Mouse (Mus musculus) kidney, embryonic 16.5 days (tissue): ENCODE results near the gene Myl12a. TPM values are rescaled to one million over a fixed set of nuclear protein-coding genes. Genes with fewer than 3 reads are reported as not detected.

Experiments
- ATAC-seq: fragments of 200-750 bp; cut with Nextera tagmentation; 2 replicates; pipeline ENCODE4 v1.8.0; 2017; ENCODE audit warnings: moderate TSS enrichment; ENCODE audit not compliant: low FRiP score, low TSS enrichment
- H3K27ac ChIP-seq: fragments of 300-500 bp; sonication (generic); 2 replicates; pipeline ENCODE4 v1.5.1; 2014; ENCODE audit warnings: low read length
- H3K27me3 ChIP-seq: fragments of 300-500 bp; sonication (generic); 2 replicates; pipeline ENCODE4 v1.6.1; 2014; ENCODE audit warnings: low read length, control low read depth, mixed read lengths; ENCODE audit not compliant: insufficient read depth
- H3K36me3 ChIP-seq: fragments of 300-500 bp; sonication (generic); 2 replicates; pipeline ENCODE4 v1.6.1; 2014; ENCODE audit warnings: low read length, control low read depth, mixed read lengths; ENCODE audit not compliant: insufficient read depth
- H3K4me1 ChIP-seq: fragments of 300-500 bp; sonication (generic); 2 replicates; pipeline ENCODE4 v1.6.1; 2014; ENCODE audit warnings: low read length, control low read depth, mixed read lengths; ENCODE audit not compliant: insufficient read depth
- H3K4me2 ChIP-seq: fragments of 300-500 bp; sonication (generic); replicated peaks from 2 replicates; pipeline ENCODE4 v1.6.1; 2014; ENCODE audit warnings: low read depth, low read length
- H3K4me3 ChIP-seq: fragments of 300-500 bp; sonication (generic); 2 replicates; pipeline ENCODE4 v1.5.1; 2014; ENCODE audit warnings: mild to moderate bottlenecking, low read length
- H3K9ac ChIP-seq: fragments of 300-500 bp; sonication (generic); replicated peaks from 2 replicates; pipeline ENCODE4 v1.6.1; 2014; ENCODE audit warnings: low read length
- H3K9me3 ChIP-seq: fragments of 300-500 bp; sonication (generic); 2 replicates; pipeline ENCODE4 v1.6.1; 2016; ENCODE audit warnings: low read length, control low read depth
- WGBS: fragments of 180-500 bp; shearing (Covaris S2); extraction: QIAGEN DNeasy Blood & Tissue Kit; methylation state at CpG from one replicate; pipeline ENCODE4 v1.1.7; 2014; 5-methylcytosine and 5-hydroxymethylcytosine counted together
- polyA plus RNA-seq: library from polyadenylated mRNA; unstranded; fragments of >200 nt; fragmentation: Nextera tagmentation; extraction: Ambion mirVana; gene quantifications from 2 replicates; pipeline ENCODE4 v1.2.1, GENCODE M21; 2015

The Myl12a gene
- polyA plus RNA-seq, 1 experiment from 2014 or later: 696 TPM

GRCm38 (mm10) chr17:71032719-71033118, 30.0 kb upstream of the Myl12a start:
- no peaks in the 10 kb centered on the region for H3K9me3 ChIP-seq
- H3K27me3 ChIP-seq: no peaks in the 10 kb centered on the region
- ATAC-seq: no peak
- 80% methylated on average over 10 of the region's 10 CpGs for WGBS
- no peak overlapping the region for H3K4me3 ChIP-seq
- no peaks in the 10 kb centered on the region for H3K36me3 ChIP-seq
- H3K4me2 ChIP-seq: no peak overlapping the region
- H3K27ac ChIP-seq: no peak overlapping the region
- H3K9ac ChIP-seq: no peak overlapping the region
- H3K4me1 ChIP-seq: no peaks in the 10 kb centered on the region

GRCm38 (mm10) chr17:71027186-71027585, 24.5 kb upstream of the Myl12a start:
- Histone ChIP-seq H3K27me3 (no peaks in the 10 kb centered on the region), H3K36me3 (no peaks in the 10 kb centered on the region), H3K4me3 (no peak overlapping the region), H3K4me1 (no peaks in the 10 kb centered on the region), H3K4me2 (no peak overlapping the region), H3K9ac (no peak overlapping the region), H3K27ac (no peak overlapping the region), H3K9me3 (no peaks in the 10 kb centered on the region)
- 92% methylated on average over 3 of the region's 3 CpGs for WGBS
- no peak for ATAC-seq

GRCm38 (mm10) chr17:71025922-71026321, 23.2 kb upstream of the Myl12a start:
- H3K27me3 ChIP-seq: no peaks in the 10 kb centered on the region
- ATAC-seq: no peak
- no peak overlapping the region for H3K4me2 ChIP-seq
- no peak overlapping the region for H3K4me3 ChIP-seq
- H3K9me3 ChIP-seq: no peaks in the 10 kb centered on the region
- H3K9ac ChIP-seq: no peak overlapping the region
- no peak overlapping the region for H3K27ac ChIP-seq
- 80% methylated on average over 8 of the region's 8 CpGs for WGBS
- no peaks in the 10 kb centered on the region for H3K36me3 ChIP-seq
- no peaks in the 10 kb centered on the region for H3K4me1 ChIP-seq

GRCm38 (mm10) chr17:71024071-71024470, 21.4 kb upstream of the Myl12a start:
- no peak for ATAC-seq
- Histone ChIP-seq H3K9ac (no peak overlapping the region), H3K9me3 (no peaks in the 10 kb centered on the region), H3K27me3 (no peaks in the 10 kb centered on the region), H3K4me3 (no peak overlapping the region), H3K27ac (no peak overlapping the region), H3K4me1 (peaks cover 9% of the 10 kb centered on the region), H3K36me3 (no peaks in the 10 kb centered on the region), H3K4me2 (no peak overlapping the region)
- 94% methylated on average over 10 of the region's 10 CpGs for WGBS

GRCm38 (mm10) chr17:71022841-71023240, 20.2 kb upstream of the Myl12a start:
- H3K4me3 ChIP-seq: no peak overlapping the region
- peaks cover 11% of the 10 kb centered on the region for H3K4me1 ChIP-seq
- no peak overlapping the region for H3K9ac ChIP-seq
- no peaks in the 10 kb centered on the region for H3K36me3 ChIP-seq
- WGBS: 89% methylated on average over 13 of the region's 13 CpGs
- no peak for ATAC-seq
- H3K9me3 ChIP-seq: no peaks in the 10 kb centered on the region
- H3K27me3 ChIP-seq: no peaks in the 10 kb centered on the region
- H3K27ac ChIP-seq: no peak overlapping the region
- H3K4me2 ChIP-seq: no peak overlapping the region

- H3K9ac ChIP-seq: peak overlapping the region; percentile 43; the same call in 1 of the 2 replicates
- no peak for ATAC-seq
- 46% methylated on average over 9 of the region's 9 CpGs for WGBS
These were observed 17.2 kb upstream of the Myl12a start for GRCm38 (mm10) chr17:71019860-71020259.

GRCm38 (mm10) chr17:71019309-71019655, 16.6 kb upstream of the Myl12a start:
- no peak for ATAC-seq
- peaks cover 23% of the 10 kb centered on the region for H3K4me1 ChIP-seq
- H3K9ac ChIP-seq: peak overlapping the region; percentile 43
- no peaks in the 10 kb centered on the region for H3K27me3 ChIP-seq
- peak overlapping the region; percentile 20; the same call in 1 of the 2 replicates for H3K4me2 ChIP-seq
- no peak overlapping the region for H3K4me3 ChIP-seq
- no peaks in the 10 kb centered on the region for H3K9me3 ChIP-seq
- no peak overlapping the region for H3K27ac ChIP-seq
- 13% methylated on average over 6 of the region's 6 CpGs for WGBS
- no peaks in the 10 kb centered on the region for H3K36me3 ChIP-seq

More at GRCm38 (mm10) chr17:71019860-71020259, 17.2 kb upstream of the Myl12a start:
- H3K4me2 ChIP-seq: peak overlapping the region; percentile 20; the same call in 1 of the 2 replicates
- no peak overlapping the region for H3K27ac ChIP-seq
- no peaks in the 10 kb centered on the region for H3K36me3 ChIP-seq
- no peaks in the 10 kb centered on the region for H3K9me3 ChIP-seq
- no peaks in the 10 kb centered on the region for H3K27me3 ChIP-seq
- H3K4me1 ChIP-seq: peaks cover 18% of the 10 kb centered on the region
- H3K4me3 ChIP-seq: no peak overlapping the region

- ATAC-seq: no peak
- no peak overlapping the region for H3K9ac ChIP-seq
- 82% methylated on average over 15 of the region's 15 CpGs for WGBS
These were observed 16.1 kb upstream of the Myl12a start for GRCm38 (mm10) chr17:71018616-71019308.

GRCm38 (mm10) chr17:71018151-71018550, 15.5 kb upstream of the Myl12a start:
- Histone ChIP-seq H3K27me3 (no peaks in the 10 kb centered on the region), H3K36me3 (no peaks in the 10 kb centered on the region), H3K4me1 (peaks cover 23% of the 10 kb centered on the region), H3K27ac (no peak overlapping the region), H3K9ac (no peak overlapping the region), H3K4me2 (no peak overlapping the region), H3K4me3 (no peak overlapping the region), H3K9me3 (no peaks in the 10 kb centered on the region)
- no peak for ATAC-seq
- 92% methylated on average over 3 of the region's 3 CpGs for WGBS

More at GRCm38 (mm10) chr17:71018616-71019308, 16.1 kb upstream of the Myl12a start:
- no peak overlapping the region for H3K27ac ChIP-seq
- no peaks in the 10 kb centered on the region for H3K36me3 ChIP-seq
- peaks cover 23% of the 10 kb centered on the region for H3K4me1 ChIP-seq
- no peaks in the 10 kb centered on the region for H3K9me3 ChIP-seq
- no peak overlapping the region for H3K4me2 ChIP-seq
- H3K4me3 ChIP-seq: no peak overlapping the region
- no peaks in the 10 kb centered on the region for H3K27me3 ChIP-seq

- no peak overlapping the region for H3K27ac ChIP-seq
- no peaks in the 10 kb centered on the region for H3K36me3 ChIP-seq
- H3K9me3 ChIP-seq: no peaks in the 10 kb centered on the region
- H3K4me2 ChIP-seq: no peak overlapping the region
- no peaks in the 10 kb centered on the region for H3K27me3 ChIP-seq
- peak; percentile 32; the same call in 1 of the 2 replicates for ATAC-seq
- no peak overlapping the region for H3K4me3 ChIP-seq
- peaks cover 23% of the 10 kb centered on the region for H3K4me1 ChIP-seq
- no peak overlapping the region for H3K9ac ChIP-seq
- 93% methylated on average over 4 of the region's 4 CpGs for WGBS
These were observed 14.8 kb upstream of the Myl12a start for GRCm38 (mm10) chr17:71017457-71017998.
